Mouse (Mus musculus): Measurements from ENCODE around the gene Igfbp1. TPM values are rescaled to one million over a fixed set of nuclear protein-coding genes. Genes with fewer than 3 reads are reported as not detected.

The Igfbp1 gene
- polyA plus RNA-seq, 1 experiment from 2014 or later: 8.5 TPM

DNA sequence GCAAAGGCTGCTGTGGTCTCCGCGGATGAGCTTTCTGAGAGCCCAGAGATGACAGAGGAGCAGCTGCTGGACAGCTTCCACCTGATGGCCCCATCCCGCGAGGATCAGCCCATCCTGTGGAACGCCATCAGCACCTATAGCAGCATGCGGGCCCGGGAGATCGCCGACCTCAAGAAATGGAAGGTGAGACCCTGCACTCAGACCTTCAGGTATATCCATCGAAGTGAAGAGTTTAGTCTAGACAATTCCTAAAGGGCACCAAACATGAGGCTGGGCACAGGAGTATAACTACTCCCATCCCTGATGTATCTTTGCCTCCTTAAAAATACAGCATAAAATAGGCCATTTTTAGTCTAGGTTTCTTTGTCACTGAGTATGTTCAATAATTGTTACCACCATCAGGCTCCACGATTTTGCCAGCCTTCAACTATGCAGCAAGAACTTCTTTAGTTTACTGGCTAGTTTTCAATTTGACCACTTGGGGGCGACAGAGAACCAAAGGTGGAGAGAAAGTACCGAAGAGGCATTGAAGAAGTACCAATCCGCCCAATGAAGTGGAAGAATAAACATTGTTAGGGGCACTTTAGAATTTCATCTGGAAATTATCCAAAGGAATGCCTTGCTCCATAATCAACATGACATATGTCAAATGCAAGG, 2.3 kb downstream of the Igfbp1 start:
- H3K4me3 ChIP-seq (replicated peaks; ENCODE audit: low read length): no peak overlapping the region

GRCm38 (mm10) chr11:7200393-7200783, 2.8 kb downstream of the Igfbp1 start:
- Histone ChIP-seq H3K4me3 (replicated peaks; ENCODE audit: low read length) (no peak overlapping the region), H3K9me3 (replicated peaks; ENCODE audit: control insufficient read depth, low read length) (no peaks in the 10 kb centered on the region), H3K9ac (ENCODE audit: low read length) (no peak overlapping the region), H3K36me3 (ENCODE audit: control insufficient read depth, insufficient read depth, low read length) (no peaks in the 10 kb centered on the region), H3K4me1 (ENCODE audit: control insufficient read depth, insufficient read depth, low read length) (no peaks in the 10 kb centered on the region), H3K27ac (ENCODE audit: low read length) (no peak overlapping the region), H3K27me3 (ENCODE audit: control insufficient read depth, insufficient read depth, low read length) (no peaks in the 10 kb centered on the region), H3K4me2 (ENCODE audit: low read depth, low read length) (no peak overlapping the region)
- 77% methylated on average over 9 of the region's 9 CpGs for WGBS
- ATAC-seq (ENCODE audit: insufficient read depth, low FRiP score): no peak

More for the DNA sequence above, 2.3 kb downstream of the Igfbp1 start:
- Histone ChIP-seq H3K27ac (ENCODE audit: low read length) (no peak overlapping the region), H3K4me1 (ENCODE audit: control insufficient read depth, insufficient read depth, low read length) (no peaks in the 10 kb centered on the region), H3K27me3 (ENCODE audit: control insufficient read depth, insufficient read depth, low read length) (no peaks in the 10 kb centered on the region), H3K9ac (ENCODE audit: low read length) (no peak overlapping the region), H3K36me3 (ENCODE audit: control insufficient read depth, insufficient read depth, low read length) (no peaks in the 10 kb centered on the region), H3K9me3 (replicated peaks; ENCODE audit: control insufficient read depth, low read length) (no peaks in the 10 kb centered on the region), H3K4me2 (ENCODE audit: low read depth, low read length) (no peak overlapping the region)
- ATAC-seq (ENCODE audit: insufficient read depth, low FRiP score): no peak
- 47% methylated on average over 14 of the region's 14 CpGs for WGBS

- no peak overlapping the region for H3K4me2 ChIP-seq (ENCODE audit: low read depth, low read length)
- WGBS: 66% methylated on average over 7 of the region's 7 CpGs
- H3K27ac ChIP-seq (ENCODE audit: low read length): no peak overlapping the region
- H3K36me3 ChIP-seq (ENCODE audit: control insufficient read depth, insufficient read depth, low read length): no peaks in the 10 kb centered on the region
- no peak overlapping the region for H3K9ac ChIP-seq (ENCODE audit: low read length)
- H3K9me3 ChIP-seq (replicated peaks; ENCODE audit: control insufficient read depth, low read length): no peaks in the 10 kb centered on the region
- H3K27me3 ChIP-seq (ENCODE audit: control insufficient read depth, insufficient read depth, low read length): no peaks in the 10 kb centered on the region
- H3K4me3 ChIP-seq (replicated peaks; ENCODE audit: low read length): no peak overlapping the region
- H3K4me1 ChIP-seq (ENCODE audit: control insufficient read depth, insufficient read depth, low read length): no peaks in the 10 kb centered on the region
- ATAC-seq (ENCODE audit: insufficient read depth, low FRiP score): no peak
These were observed 4.6 kb downstream of the Igfbp1 start for GRCm38 (mm10) chr11:7202206-7202605.

- H3K4me3 ChIP-seq (replicated peaks; ENCODE audit: low read length): no peak overlapping the region
- H3K36me3 ChIP-seq (ENCODE audit: control insufficient read depth, insufficient read depth, low read length): no peaks in the 10 kb centered on the region
- 86% methylated on average over 9 of the region's 9 CpGs for WGBS
- H3K9me3 ChIP-seq (replicated peaks; ENCODE audit: control insufficient read depth, low read length): no peaks in the 10 kb centered on the region
- no peaks in the 10 kb centered on the region for H3K27me3 ChIP-seq (ENCODE audit: control insufficient read depth, insufficient read depth, low read length)
- no peaks in the 10 kb centered on the region for H3K4me1 ChIP-seq (ENCODE audit: control insufficient read depth, insufficient read depth, low read length)
- no peak overlapping the region for H3K9ac ChIP-seq (ENCODE audit: low read length)
- no peak for ATAC-seq (ENCODE audit: insufficient read depth, low FRiP score)
- no peak overlapping the region for H3K4me2 ChIP-seq (ENCODE audit: low read depth, low read length)
- H3K27ac ChIP-seq (ENCODE audit: low read length): no peak overlapping the region
These were observed 6.3 kb downstream of the Igfbp1 start for GRCm38 (mm10) chr11:7203846-7204245.

GRCm38 (mm10) chr11:7210343-7210742, 12.8 kb downstream of the Igfbp1 start:
- ATAC-seq (ENCODE audit: insufficient read depth, low FRiP score): no peak
- no peak overlapping the region for H3K4me2 ChIP-seq (ENCODE audit: low read depth, low read length)
- peaks cover 18% of the 10 kb centered on the region for H3K27me3 ChIP-seq (ENCODE audit: control insufficient read depth, insufficient read depth, low read length)
- H3K9ac ChIP-seq (ENCODE audit: low read length): no peak overlapping the region
- no peak overlapping the region for H3K4me3 ChIP-seq (replicated peaks; ENCODE audit: low read length)
- no peaks in the 10 kb centered on the region for H3K36me3 ChIP-seq (ENCODE audit: control insufficient read depth, insufficient read depth, low read length)
- WGBS: 12% methylated on average over 6 of the region's 6 CpGs
- no peak overlapping the region for H3K27ac ChIP-seq (ENCODE audit: low read length)
- H3K4me1 ChIP-seq (ENCODE audit: control insufficient read depth, insufficient read depth, low read length): peaks cover 16% of the 10 kb centered on the region; the same call in 1 of the 2 replicates
- no peaks in the 10 kb centered on the region for H3K9me3 ChIP-seq (replicated peaks; ENCODE audit: control insufficient read depth, low read length)

GRCm38 (mm10) chr11:7211211-7211610, 13.6 kb downstream of the Igfbp1 start:
- H3K27ac ChIP-seq (ENCODE audit: low read length): no peak overlapping the region
- 19% methylated on average over 9 of the region's 9 CpGs for WGBS
- no peaks in the 10 kb centered on the region for H3K9me3 ChIP-seq (replicated peaks; ENCODE audit: control insufficient read depth, low read length)
- no peaks in the 10 kb centered on the region for H3K36me3 ChIP-seq (ENCODE audit: control insufficient read depth, insufficient read depth, low read length)
- H3K4me3 ChIP-seq (replicated peaks; ENCODE audit: low read length): no peak overlapping the region
- no peak for ATAC-seq (ENCODE audit: insufficient read depth, low FRiP score)
- H3K9ac ChIP-seq (ENCODE audit: low read length): no peak overlapping the region
- peaks cover 18% of the 10 kb centered on the region for H3K27me3 ChIP-seq (ENCODE audit: control insufficient read depth, insufficient read depth, low read length)
- H3K4me2 ChIP-seq (ENCODE audit: low read depth, low read length): peak overlapping the region; percentile 10; the same call in 1 of the 2 replicates
- peaks cover 16% of the 10 kb centered on the region; the same call in 1 of the 2 replicates for H3K4me1 ChIP-seq (ENCODE audit: control insufficient read depth, insufficient read depth, low read length)

DNA sequence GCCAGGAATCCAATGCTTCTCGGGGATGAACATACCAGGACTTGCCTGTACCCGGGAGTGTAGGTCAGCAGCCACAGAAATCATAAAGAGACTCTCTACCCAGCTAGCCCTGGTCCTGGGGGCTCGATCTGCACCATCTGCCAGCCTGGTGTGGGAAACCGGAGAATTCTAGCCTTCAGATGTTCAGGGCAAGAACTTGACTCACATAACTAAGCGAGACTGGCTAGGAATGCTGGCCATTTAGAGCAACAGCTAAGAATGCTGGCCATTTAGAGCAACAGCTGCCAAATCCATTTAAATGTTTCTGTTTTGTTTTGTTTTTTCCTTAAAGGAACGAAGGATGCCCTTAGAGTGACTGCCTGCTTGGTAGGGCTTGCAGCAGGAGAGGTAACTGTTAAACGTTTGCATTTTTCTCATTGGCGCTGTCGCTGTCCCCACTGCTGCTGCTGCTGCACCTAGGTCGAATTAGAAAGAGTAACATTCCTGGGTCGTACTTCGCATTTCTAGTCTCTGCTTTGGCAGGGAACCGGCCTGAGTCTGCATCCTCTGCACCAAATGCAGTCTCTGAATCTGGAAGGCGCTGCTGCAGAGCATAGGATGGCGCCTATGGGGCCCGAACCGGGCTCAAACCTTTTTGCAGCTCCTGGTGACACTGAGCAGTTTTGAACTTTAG, 14.7 kb downstream of the Igfbp1 start:
- Histone ChIP-seq H3K4me3 (replicated peaks; ENCODE audit: low read length) (peak overlapping the region; percentile 65), H3K4me2 (ENCODE audit: low read depth, low read length) (peak overlapping the region; percentile 94), H3K9me3 (replicated peaks; ENCODE audit: control insufficient read depth, low read length) (no peaks in the 10 kb centered on the region), H3K9ac (ENCODE audit: low read length) (peak overlapping the region; percentile 73), H3K36me3 (ENCODE audit: control insufficient read depth, insufficient read depth, low read length) (no peaks in the 10 kb centered on the region), H3K27me3 (ENCODE audit: control insufficient read depth, insufficient read depth, low read length) (peaks cover 18% of the 10 kb centered on the region), H3K4me1 (ENCODE audit: control insufficient read depth, insufficient read depth, low read length) (peaks cover 16% of the 10 kb centered on the region; the same call in 1 of the 2 replicates), H3K27ac (ENCODE audit: low read length) (no peak overlapping the region)
- WGBS: 20% methylated on average over 17 of the region's 17 CpGs
- ATAC-seq (ENCODE audit: insufficient read depth, low FRiP score): no peak

DNA sequence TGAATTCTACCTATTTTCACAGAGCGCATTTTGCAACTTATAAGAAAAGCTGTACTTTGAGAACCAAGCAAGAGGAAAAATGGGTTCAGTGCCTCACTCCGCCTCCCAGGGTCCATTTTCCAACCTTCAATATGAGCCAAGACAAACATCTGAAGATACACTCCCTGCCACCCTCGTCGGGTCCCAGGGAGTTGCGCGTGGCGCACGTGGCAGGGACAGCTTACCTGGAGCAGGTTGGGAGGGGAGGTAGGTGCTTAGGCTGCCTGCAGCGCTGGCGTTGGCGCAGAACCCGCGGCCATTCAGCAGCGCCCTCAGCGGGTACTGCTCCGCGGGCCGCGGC, 15.5 kb downstream of the Igfbp1 start:
- Histone ChIP-seq H3K36me3 (ENCODE audit: control insufficient read depth, insufficient read depth, low read length) (no peaks in the 10 kb centered on the region), H3K27ac (ENCODE audit: low read length) (no peak overlapping the region), H3K4me1 (ENCODE audit: control insufficient read depth, insufficient read depth, low read length) (peaks cover 16% of the 10 kb centered on the region; the same call in 1 of the 2 replicates), H3K9ac (ENCODE audit: low read length) (peak overlapping the region; percentile 73), H3K9me3 (replicated peaks; ENCODE audit: control insufficient read depth, low read length) (no peaks in the 10 kb centered on the region), H3K4me2 (ENCODE audit: low read depth, low read length) (peak overlapping the region; percentile 94), H3K27me3 (ENCODE audit: control insufficient read depth, insufficient read depth, low read length) (peaks cover 18% of the 10 kb centered on the region), H3K4me3 (replicated peaks; ENCODE audit: low read length) (peak overlapping the region; percentile 65)
- 2% methylated on average over 19 of the region's 19 CpGs for WGBS
- no peak for ATAC-seq (ENCODE audit: insufficient read depth, low FRiP score)

DNA sequence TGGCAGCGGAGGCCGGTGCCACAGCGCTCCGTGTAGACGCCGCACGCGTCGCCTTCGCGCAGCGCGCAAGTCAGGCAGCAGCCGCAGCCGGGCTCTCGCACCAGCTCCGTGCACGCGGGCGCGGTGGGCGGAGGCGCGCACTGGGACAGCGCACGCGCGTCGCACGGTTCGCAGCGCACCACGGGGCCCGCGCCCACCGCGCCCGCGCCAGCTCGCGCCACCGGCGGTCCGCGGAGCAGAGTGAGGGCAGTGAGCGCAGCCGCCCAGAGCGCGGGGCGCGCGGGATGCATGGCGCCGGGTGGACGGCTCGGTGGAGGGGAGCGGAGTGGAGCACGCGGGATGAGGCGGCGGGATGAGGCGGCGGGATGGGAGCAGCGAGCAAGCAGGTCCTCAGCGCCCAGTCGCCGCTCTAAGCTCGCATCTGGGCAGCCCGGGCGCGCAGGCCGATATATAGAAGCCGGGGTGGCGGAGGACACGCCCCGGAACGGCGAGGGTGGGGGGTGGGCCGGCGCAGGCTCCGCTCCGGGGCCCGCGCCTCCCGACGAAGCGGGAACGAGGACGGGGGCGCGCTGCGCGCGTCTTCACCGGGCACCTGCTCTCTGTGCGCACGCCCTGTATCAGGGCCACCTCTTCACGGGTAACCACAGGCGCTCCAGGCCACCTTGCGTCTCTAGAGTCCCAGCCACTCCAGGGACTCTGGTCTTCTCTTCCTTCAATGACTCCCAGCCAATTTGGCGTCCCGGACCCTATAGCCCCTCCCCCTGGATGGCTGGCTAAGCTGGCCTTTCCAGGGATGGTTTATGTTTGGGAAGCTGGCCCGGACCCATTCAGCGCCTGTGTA, 16.1 kb downstream of the Igfbp1 start, which contains the start of gene Igfbp3:
Igfbp3 (minus strand) TSS at position 423 of the 841 bp plus-strand sequence.
- H3K36me3 ChIP-seq (ENCODE audit: control insufficient read depth, insufficient read depth, low read length): no peaks in the 10 kb centered on the region
- 0 out of 2 replicates have a peak within 1 kb of the TSS, but pooled peaks have one; percentile 53 for H3K27ac ChIP-seq (ENCODE audit: low read length)
- H3K9me3 ChIP-seq (replicated peaks; ENCODE audit: control insufficient read depth, low read length): no peaks in the 10 kb centered on the region
- H3K4me2 ChIP-seq (ENCODE audit: low read depth, low read length): peak within 1 kb of the TSS; percentile 94
- under 1% methylated on average over 103 of the region's 104 CpGs for WGBS
- peak within 1 kb of the TSS; percentile 73 for H3K9ac ChIP-seq (ENCODE audit: low read length)
- H3K27me3 ChIP-seq (ENCODE audit: control insufficient read depth, insufficient read depth, low read length): peaks cover 18% of the 10 kb centered on the region
- H3K4me1 ChIP-seq (ENCODE audit: control insufficient read depth, insufficient read depth, low read length): peaks cover 16% of the 10 kb centered on the region; the same call in 1 of the 2 replicates
- ATAC-seq (ENCODE audit: insufficient read depth, low FRiP score): peak; percentile 85
- H3K4me3 ChIP-seq (replicated peaks; ENCODE audit: low read length): peak within 1 kb of the TSS; percentile 65
